Mouse (Mus musculus): ENCODE results near the gene Kcnh4.

DNA sequence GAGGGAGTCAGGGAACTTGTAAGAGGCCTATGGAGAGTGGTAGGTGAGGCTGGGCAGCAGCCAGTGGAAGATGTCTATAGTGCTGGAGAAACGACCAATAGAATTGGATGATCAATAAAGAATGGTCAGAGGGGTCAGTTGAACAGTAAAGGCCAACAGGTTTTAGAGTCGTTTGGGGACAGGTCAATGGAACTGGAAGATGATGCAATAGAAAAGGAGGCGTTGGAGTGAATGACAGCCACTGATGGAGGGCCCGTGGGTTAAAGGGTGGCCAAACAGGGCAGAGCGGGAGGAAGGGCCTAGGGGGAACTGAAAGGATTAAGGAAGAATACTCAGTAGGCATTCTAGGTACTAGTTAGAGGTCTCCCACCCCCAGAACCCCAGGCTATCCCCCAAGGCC, 12.6 kb downstream of the Kcnh4 start:
- TF ChIP-seq CHD2 (IDR thresholded peaks at IDR 0.05; ENCODE audit: low read depth, low read length) (no peak), HCFC1 (IDR thresholded peaks at IDR 0.05; ENCODE audit: borderline replicate concordance, insufficient read depth, low read length) (no peak), MAFK (IDR thresholded peaks at IDR 0.05; ENCODE audit: insufficient read depth, low read depth, low read length) (no peak)

All from ES-E14 (cell line).